Mouse (Mus musculus): Measurements from ENCODE around the gene Vps35l.

Vps35l gene

DNA sequence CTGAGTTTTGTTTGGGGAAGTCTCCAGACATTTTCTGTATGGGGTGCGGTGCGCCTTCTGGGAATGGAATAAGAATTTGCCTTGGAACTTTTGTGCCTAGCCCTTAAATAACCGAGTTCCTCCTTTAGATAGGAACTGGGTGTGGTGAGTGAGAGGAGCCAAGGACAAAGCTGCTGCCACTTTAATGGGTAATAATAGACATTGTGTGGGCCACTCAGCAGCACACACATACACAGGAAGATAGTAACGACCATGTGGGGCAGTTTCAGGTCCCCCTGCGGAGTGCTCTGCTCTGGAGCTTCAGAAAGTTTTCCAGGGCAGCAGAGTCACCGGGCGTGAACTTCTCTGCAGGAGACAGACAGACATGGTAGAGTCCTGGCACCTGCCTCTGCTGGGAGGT lies 81.3 kb downstream of the Vps35l start:
- no peak for DNase-seq (ENCODE audit: low spot score)

DNA sequence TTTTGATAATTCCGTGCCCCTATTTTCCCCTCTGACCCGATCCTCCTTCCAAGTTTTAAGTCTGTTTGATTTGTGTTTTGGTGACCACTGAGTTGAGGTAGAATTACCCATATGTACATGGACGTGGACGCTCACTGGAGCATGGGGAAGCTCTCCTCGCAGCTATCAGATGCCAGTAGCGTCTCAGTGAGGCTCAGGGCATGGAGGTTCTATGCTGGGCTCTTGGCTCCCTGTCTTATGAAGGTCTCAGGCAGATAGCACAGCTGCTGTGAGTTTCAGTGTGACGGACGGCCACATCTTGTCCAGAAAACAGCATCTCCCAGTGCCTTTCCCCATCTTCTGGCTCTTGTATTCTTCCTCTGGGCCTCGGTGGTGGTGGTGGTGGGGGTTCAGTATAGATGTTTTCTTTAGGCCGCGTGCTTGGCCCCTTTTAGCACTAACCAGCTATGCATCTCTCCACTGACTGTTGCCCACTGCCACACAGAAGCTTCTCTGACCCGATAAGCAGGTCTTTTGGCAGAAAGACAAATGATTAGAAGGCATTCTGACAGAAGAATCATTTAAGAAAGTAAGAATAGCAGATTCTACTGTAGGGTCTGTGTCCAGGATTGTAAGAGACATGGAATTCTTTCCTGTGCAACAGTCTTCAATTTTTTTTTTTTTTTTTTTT lies 82.0 kb downstream of the Vps35l start:
- no peak for DNase-seq (ENCODE audit: low spot score)

GRCm38 (mm10) chr7:118824451-118824850 lies 84.4 kb downstream of the Vps35l start:
- DNase-seq (ENCODE audit: low spot score), result no peak

DNA sequence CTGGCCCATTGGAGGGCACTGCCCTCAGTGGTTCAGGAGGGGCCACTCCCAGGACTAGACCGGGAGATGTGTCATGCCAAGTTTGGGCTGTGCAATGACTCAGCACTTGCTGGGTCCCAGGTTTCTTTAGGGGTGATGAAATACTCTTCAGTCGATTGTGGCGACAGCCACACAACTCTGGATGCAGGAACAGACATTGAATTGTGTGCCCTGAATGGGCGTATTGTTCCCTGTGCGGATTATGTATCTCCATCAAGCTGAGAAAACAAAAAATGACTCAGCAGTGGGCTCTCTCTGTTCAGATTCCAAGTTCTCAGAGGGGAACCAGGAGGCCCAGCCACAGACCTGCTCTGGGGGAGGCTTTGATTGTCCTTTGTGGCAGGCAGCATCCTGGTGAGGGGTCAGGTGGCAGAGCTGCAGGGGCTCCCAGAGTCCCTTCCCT lies 88.0 kb downstream of the Vps35l start:
- DNase-seq (ENCODE audit: low spot score), result no peak

DNA sequence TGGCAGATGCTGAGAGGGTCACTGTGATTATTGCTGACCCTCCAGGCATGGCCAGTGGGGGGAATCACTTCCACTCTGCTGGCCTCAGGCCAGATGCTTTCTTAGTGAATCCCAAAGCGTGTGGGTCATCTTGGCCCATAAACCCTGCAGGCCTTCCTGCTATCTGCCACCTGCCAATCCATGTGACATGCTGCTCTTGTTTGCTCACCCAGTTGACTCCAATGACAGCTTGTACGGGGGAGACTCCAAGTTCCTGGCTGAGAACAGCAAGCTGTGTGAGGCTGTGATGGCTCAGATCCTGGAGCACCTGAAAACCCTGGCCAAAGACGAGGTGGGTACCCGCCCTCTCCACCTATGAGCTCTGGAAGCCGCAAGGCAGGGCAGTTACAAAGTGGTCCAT lies 97.9 kb downstream of the Vps35l start:
- no peak for DNase-seq (ENCODE audit: low spot score)

GRCm38 (mm10) chr7:118841030-118841745 lies 101.2 kb downstream of the Vps35l start:
- DNase-seq (ENCODE audit: low spot score), result no peak

- DNase-seq (ENCODE audit: low spot score), result no peak
Observed at GRCm38 (mm10) chr7:118841796-118842195, 101.8 kb downstream of the Vps35l start.

- no peak for DNase-seq (ENCODE audit: low spot score)
Observed at GRCm38 (mm10) chr7:118842938-118843337, 102.9 kb downstream of the Vps35l start.

GRCm38 (mm10) chr7:118845141-118845540 lies 105.1 kb downstream of the Vps35l start:
- no peak for DNase-seq (ENCODE audit: low spot score)

DNA sequence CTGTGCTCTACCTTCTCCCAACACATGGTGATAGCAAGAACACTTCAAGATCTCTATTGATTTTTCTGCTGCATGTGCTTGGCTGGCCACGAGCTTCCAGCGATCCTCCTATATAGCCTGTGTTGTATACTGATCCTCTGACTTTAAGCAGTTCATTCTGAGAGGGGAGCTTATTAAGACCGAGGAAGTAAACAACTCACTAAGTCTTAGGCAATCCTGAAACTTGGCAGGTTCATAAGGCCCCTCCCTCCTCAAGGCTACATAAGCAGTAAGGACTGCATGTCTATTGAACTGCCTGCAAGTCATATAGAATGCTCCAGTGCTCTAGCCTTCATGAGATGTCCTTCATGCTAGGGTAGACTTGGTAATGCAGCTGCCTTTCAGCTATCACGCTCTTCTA lies 106.3 kb downstream of the Vps35l start:
- DNase-seq (ENCODE audit: low spot score), result no peak

DNA sequence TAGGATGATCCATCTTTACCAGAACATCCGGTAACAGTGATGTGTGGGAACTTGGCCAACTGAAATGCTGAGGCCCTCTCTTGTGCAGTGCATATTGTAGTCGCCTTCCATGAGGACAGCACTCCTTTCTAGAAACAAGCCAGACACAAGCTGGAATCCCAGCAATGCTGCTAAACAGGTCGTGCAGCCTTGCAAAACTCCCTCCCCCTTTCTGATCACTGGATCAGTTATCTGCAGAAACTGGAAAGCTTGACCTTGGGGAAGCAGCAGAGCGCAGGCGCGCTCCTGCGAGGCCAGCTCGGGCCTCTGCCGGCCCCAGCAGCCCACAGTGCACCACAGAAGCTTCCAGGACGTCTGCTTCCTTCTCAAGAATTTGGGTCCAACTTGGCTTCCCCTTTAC lies 108.8 kb downstream of the Vps35l start:
- no peak for DNase-seq (ENCODE audit: low spot score)

DNA sequence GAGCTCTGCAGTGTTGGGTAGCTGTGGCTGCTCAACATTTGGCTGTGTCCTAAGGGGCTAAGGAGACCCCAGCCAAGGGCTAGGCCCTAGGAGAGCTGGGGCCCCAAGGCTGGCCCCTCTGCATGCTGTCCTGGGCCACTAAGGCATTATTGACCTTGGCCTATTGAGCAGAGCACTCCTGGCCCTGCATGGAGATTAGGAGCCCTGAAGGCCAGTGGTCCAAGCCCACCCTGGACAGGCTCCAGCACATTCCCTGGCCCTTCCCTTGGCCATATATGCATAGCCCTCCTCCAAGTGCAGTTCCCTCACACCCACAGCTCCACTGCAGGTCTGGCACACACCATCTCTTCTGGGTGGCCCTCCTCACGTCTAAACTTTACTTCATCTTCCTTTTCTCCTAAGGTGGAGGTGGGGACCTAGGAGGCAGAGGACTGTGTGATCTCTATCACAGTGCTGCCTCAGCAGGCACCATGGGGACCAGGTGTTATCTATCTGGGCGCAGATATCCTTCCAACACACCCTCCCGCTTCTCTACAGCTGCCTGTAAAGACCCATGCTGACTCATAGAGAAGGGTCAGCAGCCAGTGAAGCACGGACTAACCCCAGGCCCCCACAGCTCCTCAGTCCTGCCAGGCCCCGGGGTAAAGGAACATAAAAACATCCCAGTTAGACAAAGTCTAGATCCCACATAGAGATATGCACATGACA lies 109.7 kb downstream of the Vps35l start:
- DNase-seq (ENCODE audit: low spot score), result no peak

- DNase-seq (ENCODE audit: low spot score), result no peak
Observed at GRCm38 (mm10) chr7:118850676-118851290, 110.8 kb downstream of the Vps35l start.

- DNase-seq (ENCODE audit: low spot score), result no peak
Observed at GRCm38 (mm10) chr7:118851571-118851970, 111.5 kb downstream of the Vps35l start.

GRCm38 (mm10) chr7:118852611-118853010 lies 112.6 kb downstream of the Vps35l start:
- DNase-seq (ENCODE audit: low spot score), result no peak

DNA sequence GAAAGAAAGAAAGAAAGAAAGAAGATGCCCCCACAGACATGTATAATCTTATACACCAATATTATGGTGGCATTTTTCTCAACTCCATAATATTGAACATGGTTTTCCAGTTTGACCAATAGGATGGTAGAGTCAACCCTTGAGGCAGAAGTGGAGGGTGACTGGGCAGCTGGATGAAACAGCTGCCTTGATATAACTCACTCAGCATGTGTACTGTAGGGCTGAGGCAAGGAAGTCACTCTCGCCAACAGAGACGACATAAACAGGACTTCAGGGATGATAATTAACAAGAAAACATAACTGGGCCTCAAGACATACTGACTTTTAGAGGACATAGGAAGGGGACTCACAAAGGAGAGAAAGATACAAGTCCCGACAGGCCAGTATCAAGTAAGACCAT lies 114.6 kb downstream of the Vps35l start:
- no peak for DNase-seq (ENCODE audit: low spot score)

DNA sequence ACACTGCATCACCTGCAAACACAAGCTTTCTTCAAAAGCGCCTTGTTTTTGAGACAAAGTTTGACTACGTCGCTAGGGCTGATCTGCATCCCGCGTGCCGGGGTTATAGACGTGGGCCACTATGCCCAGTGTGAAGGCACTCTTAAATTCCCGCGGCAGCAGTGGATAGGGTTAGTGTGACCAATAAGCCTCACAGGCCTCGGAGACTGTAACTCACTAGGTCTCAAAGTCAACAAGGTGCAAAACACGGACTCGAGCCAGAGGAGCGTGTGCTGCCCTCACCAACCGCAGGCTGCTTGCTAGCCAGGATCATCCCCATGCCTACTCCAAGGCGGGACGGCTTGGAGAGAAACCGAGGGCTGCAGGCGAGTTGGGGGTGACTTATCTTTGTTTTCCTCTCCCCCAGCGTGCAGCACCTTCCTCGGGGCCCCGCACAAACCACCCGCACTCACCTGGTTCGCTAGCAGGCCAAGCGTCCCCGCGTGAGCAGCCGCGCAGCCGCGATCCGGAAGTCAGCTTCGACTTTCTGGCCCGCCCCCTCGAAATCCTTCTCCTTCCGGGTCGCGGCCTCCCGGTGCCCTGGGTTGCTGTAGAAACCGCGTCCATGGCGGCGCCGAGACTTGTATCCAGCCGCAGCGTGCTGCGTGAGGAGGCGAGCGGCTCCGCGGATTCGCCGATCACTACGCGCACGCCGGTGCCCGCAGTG lies 115.3 kb downstream of the Vps35l start, which contains the start of gene Iqck:
TSS of gene Iqck (plus strand) at position 582 of the 706 bp plus-strand sequence.
- DNase-seq (ENCODE audit: low spot score), result peak; percentile 89

DNA sequence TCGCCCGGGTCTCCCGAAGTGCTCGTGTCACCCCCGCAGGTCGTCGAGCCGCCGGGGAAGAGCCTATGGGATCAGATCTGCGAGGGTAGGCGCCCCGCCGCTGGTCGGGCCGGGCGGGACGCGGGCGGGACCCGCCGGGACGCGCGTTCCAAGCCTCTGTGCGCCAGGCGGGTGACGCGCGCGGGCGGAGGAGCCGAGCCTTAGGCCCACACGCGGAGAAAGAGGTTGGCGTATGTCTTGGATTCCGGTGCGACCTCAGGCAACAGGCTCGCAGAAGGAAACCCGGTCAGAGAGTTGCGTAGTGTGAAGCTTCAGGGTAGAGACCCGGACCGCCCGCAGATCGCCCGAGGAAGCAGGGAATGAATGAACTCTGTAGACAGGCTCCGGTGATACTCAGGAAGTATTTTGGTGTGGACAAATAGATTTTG lies 115.9 kb downstream of the Vps35l start, which contains the start of gene Knop1:
TSS of gene Knop1 (minus strand) at position 378 of the 428 bp plus-strand sequence.
- DNase-seq (ENCODE audit: low spot score), result no peak

- DNase-seq (ENCODE audit: low spot score), result no peak
Observed at GRCm38 (mm10) chr7:118858640-118859039, 118.6 kb downstream of the Vps35l start.

DNA sequence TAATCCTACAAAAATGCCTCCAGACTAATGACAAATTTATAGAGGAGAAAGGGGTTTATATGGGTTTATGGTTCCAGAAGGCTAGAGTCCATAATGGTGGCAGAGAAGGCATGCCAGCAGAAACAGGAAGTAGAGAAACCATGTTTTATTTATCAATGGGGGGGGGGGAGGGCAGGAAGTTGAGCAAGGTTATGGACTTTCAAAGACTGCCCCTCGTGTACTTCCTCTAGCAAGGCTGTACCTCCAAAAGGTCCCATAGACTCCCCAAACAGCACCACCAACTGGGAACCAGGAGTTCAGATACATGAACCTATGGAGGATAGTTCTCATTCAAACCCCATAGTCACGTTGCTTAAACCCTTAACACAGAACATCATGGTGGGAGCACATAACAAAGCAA lies 125.3 kb downstream of the Vps35l start:
- DNase-seq (ENCODE audit: low spot score), result no peak

DNA sequence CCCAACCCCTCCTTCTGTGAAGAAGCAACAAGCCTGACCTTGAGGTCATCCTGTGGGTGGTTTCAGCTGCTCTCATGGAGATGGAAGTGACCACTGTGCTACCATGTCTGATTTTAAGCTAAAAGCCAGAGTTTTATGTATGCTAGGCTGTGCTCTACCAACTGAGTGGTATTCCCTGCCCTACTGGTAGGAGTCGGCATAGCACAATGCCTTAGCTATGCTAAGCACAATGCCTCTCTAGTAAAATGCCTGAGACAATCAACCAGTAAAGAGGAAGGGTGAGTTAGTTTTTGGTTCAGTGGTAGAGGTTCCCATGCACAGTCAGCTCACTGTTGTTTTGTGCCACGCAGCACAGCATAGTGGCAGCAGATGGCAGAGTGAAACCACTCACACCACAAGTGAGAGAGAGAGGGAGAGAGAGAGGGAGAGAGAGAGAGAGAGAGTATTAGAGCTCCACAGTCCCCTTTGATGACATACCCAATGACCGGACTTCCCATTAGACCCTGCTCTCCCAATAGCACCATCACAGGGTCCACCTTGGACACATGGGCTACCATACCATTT lies 139.5 kb downstream of the Vps35l start:
- DNase-seq (ENCODE audit: low spot score), result no peak
